Mouse (Mus musculus) retina, postnatal 7 days (tissue): ENCODE measurements around the gene Bivm.

Experiments
- DNase-seq: peaks from one replicate; pipeline ENCODE4 v3.0.0-alpha.2; 2012; ENCODE audit warnings: low read depth, low spot score

The Bivm gene

DNA sequence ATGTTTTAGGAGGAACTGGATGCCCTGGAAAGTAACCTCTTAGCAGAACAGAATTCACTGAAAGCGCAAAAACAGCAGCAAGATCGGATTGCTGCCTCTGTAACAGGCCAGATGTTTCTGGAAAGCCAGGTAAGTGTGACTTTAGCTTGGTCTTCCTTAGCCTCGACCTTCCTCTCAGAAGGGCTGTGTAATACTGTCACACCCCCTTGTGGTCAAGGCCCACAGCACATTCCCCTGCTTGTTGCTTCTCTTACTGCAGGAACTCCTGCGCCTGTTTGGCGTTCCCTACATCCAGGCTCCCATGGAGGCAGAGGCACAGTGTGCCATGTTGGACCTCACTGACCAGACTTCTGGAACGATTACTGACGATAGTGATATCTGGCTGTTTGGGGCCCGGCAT, 55.1 kb downstream of the Bivm start:
- DNase-seq: no peak

DNA sequence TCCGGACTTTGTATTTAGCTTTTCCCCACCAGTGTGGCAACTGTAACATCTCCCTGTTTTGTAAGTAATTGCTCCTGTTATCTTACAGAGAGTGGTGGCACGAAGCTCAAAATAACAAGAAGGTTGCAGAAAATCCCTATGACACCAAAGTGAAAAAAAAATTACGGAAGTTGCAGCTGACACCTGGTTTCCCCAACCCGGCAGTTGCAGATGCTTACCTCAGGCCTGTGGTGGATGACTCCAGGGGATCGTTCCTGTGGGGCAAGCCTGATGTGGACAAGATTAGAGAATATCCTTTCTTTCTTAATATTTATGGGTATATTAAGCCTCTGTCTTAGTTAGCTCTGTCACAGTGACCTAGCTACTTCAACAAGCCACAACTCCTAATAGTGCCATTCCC, 59.3 kb downstream of the Bivm start:
- no peak for DNase-seq

DNA sequence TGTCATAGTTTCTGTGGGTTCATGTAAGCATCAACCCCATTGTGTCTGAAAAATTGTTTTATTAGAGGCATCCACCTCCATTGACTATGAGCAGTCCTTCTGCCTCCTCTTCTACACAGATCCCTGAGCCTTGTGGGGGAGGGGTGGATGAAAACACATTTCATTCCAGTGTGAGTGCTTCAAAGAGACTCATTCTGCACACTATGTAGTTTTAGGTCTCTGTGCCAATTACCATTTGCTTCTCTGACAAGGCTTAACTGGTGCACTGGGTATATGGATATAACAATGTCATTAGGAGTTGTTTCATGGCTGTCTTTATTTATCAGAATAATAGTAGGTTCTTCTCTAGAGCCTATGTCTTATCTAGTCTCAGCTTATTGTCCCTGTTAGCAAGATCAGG, 67.6 kb downstream of the Bivm start:
- DNase-seq: no peak
